Mouse (Mus musculus): Measurements from ENCODE around the gene Pcyt1a. TPM values are rescaled to one million over a fixed set of nuclear protein-coding genes. Genes with fewer than 3 reads are reported as not detected.
A peak's percentile ranks its signal among the peaks of the same experiment; 100 is the strongest.

Gene Pcyt1a
- polyA plus RNA-seq, 1 experiment from 2014 or later: 44.9 TPM

DNA sequence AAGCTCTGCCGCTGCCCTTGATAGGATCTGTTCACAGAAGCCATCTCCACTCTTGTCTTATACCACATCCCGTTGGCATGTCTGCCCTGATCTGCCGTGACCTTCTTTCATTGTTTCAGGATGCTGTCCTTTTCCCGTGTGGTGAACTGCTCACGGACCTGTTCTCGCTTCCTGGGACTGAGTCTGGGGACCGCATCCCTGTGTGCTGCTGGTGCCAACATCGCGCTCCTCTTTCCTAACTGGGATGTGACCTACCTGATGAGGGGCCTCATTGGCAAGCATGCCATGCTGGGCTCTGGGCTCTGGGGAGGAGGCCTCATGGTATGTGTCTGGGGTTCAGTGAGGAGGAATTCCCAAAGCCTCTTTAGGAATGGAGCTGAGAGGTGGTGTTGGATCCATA lies 25.0 kb upstream of the Pcyt1a start:
- Histone ChIP-seq H3K4me3 (ENCODE audit: low read depth, low read length) (no peak overlapping the region), H3K27me3 (replicated peaks; ENCODE audit: insufficient read depth, low read length) (no peaks in the 10 kb centered on the region), H3K4me2 (replicated peaks; ENCODE audit: low read depth, low read length) (no peak overlapping the region), H3K9me3 (ENCODE audit: low read length) (no peaks in the 10 kb centered on the region), H3K9ac (replicated peaks; ENCODE audit: low read depth) (no peak overlapping the region), H3K36me3 (ENCODE audit: insufficient read depth, low read length) (no peaks in the 10 kb centered on the region), H3K27ac (ENCODE audit: low read length) (no peak overlapping the region), H3K4me1 (ENCODE audit: insufficient read depth, low read depth, low read length) (no peaks in the 10 kb centered on the region)
- WGBS: 83% methylated on average over 9 of the region's 9 CpGs
- ATAC-seq (no peak), DNase-seq (ENCODE audit: low spot score) (no peak)
- no peak for TF ChIP-seq EP300 (IDR thresholded peaks at IDR 0.05)
- no peak for TF ChIP-seq CTCF (IDR thresholded peaks at IDR 0.05)

DNA sequence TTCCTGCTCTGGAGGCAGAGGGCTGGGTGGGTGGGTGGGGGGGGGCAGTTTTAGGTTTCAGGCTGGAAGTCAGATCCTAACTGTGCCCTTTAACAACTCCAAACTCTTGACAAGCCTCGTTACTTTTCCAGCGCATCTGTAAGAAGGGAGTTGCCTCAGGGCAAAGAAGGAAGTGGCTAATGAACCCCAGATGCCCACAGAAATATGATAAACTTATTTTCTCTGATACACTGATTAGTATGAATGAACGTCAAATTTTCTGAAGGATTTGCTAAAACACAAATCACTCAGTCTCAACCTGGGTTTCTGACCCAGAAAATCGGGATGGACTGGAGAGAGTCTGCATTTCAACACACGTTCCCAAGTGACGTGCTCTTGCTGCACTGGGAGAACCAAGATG lies 24.1 kb upstream of the Pcyt1a start:
- no peaks in the 10 kb centered on the region for H3K27me3 ChIP-seq (replicated peaks; ENCODE audit: insufficient read depth, low read length)
- no peak for TF ChIP-seq EP300 (IDR thresholded peaks at IDR 0.05)
- no peak for TF ChIP-seq CTCF (IDR thresholded peaks at IDR 0.05)

DNA sequence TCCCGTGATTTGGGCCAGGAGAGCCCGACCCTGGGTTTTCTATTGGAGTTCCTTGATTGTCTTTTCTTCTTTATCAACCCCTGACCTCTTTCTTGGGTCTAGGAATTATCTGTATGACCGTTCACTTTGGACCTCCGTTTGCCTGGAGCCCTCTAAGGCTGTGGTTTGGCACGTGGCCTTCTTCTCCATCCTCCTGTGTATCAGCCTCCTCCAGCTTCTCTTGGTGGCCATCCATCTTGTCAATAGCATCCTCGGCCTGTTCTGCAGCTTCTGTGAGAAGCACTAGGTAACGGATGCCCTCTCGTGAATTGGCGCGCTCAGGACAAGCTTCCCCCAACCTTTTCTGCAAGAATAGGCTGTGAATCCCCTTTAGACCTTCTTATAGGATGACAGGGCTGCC lies 23.0 kb upstream of the Pcyt1a start:
- no peak overlapping the region for H3K4me2 ChIP-seq (replicated peaks; ENCODE audit: low read depth, low read length)
- H3K9ac ChIP-seq (replicated peaks; ENCODE audit: low read depth): no peak overlapping the region
- TF ChIP-seq CTCF (IDR thresholded peaks at IDR 0.05) (no peak), EP300 (IDR thresholded peaks at IDR 0.05) (no peak)
- H3K27ac ChIP-seq (ENCODE audit: low read length): no peak overlapping the region
- DNase-seq (ENCODE audit: low spot score): no peak
- no peak for ATAC-seq
- no peaks in the 10 kb centered on the region for H3K9me3 ChIP-seq (ENCODE audit: low read length)
- WGBS: 71% methylated on average over 10 of the region's 10 CpGs
- no peaks in the 10 kb centered on the region for H3K27me3 ChIP-seq (replicated peaks; ENCODE audit: insufficient read depth, low read length)
- no peaks in the 10 kb centered on the region for H3K36me3 ChIP-seq (ENCODE audit: insufficient read depth, low read length)
- H3K4me1 ChIP-seq (ENCODE audit: insufficient read depth, low read depth, low read length): no peaks in the 10 kb centered on the region
- no peak overlapping the region for H3K4me3 ChIP-seq (ENCODE audit: low read depth, low read length)

More for the DNA sequence above, 24.1 kb upstream of the Pcyt1a start:
- Histone ChIP-seq H3K4me3 (ENCODE audit: low read depth, low read length) (no peak overlapping the region), H3K9me3 (ENCODE audit: low read length) (no peaks in the 10 kb centered on the region), H3K27ac (ENCODE audit: low read length) (no peak overlapping the region), H3K36me3 (ENCODE audit: insufficient read depth, low read length) (no peaks in the 10 kb centered on the region), H3K9ac (replicated peaks; ENCODE audit: low read depth) (no peak overlapping the region), H3K4me2 (replicated peaks; ENCODE audit: low read depth, low read length) (no peak overlapping the region), H3K4me1 (ENCODE audit: insufficient read depth, low read depth, low read length) (no peaks in the 10 kb centered on the region)
- ATAC-seq: no peak
- no peak for DNase-seq (ENCODE audit: low spot score)
- 79% methylated on average over 6 of the region's 6 CpGs for WGBS

DNA sequence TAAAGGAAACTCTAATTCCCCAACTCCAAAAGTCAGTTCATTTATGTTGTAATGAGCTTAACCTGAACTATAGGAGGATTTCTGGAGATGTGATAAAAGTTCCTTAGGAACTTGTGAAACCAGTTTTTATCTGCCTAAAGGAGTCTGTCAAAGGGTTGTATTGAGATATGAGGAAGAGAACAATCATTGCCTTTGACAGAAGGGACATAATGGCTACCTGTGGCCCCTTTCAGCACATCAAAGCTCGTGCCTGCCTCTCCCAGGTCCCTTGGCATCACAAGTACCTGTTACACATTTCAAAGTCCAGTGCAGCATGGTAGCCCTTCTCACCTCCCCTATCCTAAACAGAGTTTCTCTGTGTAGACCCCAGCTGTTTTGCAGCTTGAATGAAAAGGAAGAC lies 13.3 kb upstream of the Pcyt1a start:
- Histone ChIP-seq H3K9ac (replicated peaks; ENCODE audit: low read depth) (no peak overlapping the region), H3K27ac (ENCODE audit: low read length) (no peak overlapping the region), H3K36me3 (ENCODE audit: insufficient read depth, low read length) (no peaks in the 10 kb centered on the region), H3K4me2 (replicated peaks; ENCODE audit: low read depth, low read length) (no peak overlapping the region), H3K4me1 (ENCODE audit: insufficient read depth, low read depth, low read length) (no peaks in the 10 kb centered on the region; the same call in 1 of the 2 replicates), H3K9me3 (ENCODE audit: low read length) (no peaks in the 10 kb centered on the region), H3K27me3 (replicated peaks; ENCODE audit: insufficient read depth, low read length) (no peaks in the 10 kb centered on the region), H3K4me3 (ENCODE audit: low read depth, low read length) (no peak overlapping the region)
- DNase-seq (ENCODE audit: low spot score) (no peak), ATAC-seq (no peak)
- 36% methylated on average over 1 of the region's 1 CpGs for WGBS
- TF ChIP-seq EP300 (IDR thresholded peaks at IDR 0.05): no peak
- TF ChIP-seq CTCF (IDR thresholded peaks at IDR 0.05): no peak

DNA sequence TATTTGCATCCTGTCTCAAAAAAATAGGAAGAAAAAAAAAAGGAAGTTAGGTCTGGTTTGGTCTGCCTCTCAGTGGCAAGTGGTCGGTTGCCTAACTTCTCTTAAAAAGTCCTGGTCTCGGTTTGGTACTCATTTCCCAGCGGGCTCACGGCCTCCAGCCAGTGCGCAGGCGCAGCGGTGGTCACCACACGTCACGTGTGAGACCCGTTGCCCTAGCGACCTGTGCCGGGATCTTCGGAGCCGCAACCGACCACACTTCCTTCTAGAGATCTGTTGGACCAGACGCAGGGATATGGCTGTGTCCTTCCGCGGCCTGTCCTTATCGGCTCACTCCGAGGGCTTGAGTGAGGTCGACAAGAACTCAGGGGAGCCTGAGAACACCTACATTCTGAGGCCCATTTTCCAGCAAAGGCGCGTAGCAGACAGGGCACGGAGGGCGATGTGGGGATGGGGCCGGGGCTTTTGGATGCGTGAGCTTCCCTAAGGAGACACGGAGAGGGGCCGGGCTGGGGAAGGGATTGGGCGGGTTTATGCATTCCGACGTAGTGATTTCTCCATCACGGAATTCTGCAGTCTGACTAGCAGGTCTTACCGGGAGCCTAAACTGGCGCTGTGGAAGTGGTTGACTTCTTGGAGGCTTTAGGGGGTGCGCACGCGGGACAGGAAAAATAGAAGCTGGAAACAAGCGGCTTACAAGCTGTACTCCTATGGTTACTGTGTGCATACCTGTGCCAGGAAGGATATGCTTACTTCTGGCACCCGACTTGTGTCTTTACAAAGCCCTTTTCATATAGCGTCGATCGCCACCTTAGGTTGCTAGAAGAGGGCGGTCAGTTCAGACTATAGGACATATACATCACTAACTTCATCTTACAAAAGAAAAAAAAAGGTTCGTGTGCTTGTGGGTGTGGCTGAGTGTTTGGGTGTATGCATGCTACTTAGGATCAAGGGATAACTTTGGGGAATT lies 10.9 kb upstream of the Pcyt1a start, which contains the start of gene Tctex1d2:
Gene Tctex1d2 (plus strand): TSS at position 186 of the 967 bp plus-strand sequence.
- WGBS: 1% methylated on average over 44 of the region's 45 CpGs
- ATAC-seq (peak; percentile 99), DNase-seq (ENCODE audit: low spot score) (peak; percentile 98)

DNA sequence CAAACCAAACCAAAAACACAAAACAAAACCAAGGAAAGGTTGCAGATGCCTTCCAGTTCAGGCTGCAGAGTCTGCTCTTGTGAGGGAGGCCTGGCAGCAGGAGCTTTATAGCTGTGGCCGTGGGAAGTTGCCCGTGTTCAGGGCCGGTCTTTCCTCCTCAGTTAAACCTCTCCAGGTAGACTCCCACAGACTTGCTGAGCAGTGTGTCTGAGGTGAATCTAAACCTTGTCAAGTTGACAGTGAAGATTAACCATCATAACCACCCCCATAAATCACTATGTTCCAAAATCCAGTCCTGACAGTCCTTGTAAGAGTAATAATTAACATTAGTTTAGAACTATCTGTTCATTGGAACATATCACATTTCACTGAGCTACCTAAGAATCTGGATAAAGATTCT lies 3.2 kb upstream of the Pcyt1a start:
- no peaks in the 10 kb centered on the region for H3K4me1 ChIP-seq (ENCODE audit: insufficient read depth, low read depth, low read length)
- H3K27me3 ChIP-seq (replicated peaks; ENCODE audit: insufficient read depth, low read length): no peaks in the 10 kb centered on the region
- H3K27ac ChIP-seq (ENCODE audit: low read length): no peak overlapping the region
- ATAC-seq (no peak), DNase-seq (ENCODE audit: low spot score) (no peak)
- no peaks in the 10 kb centered on the region for H3K36me3 ChIP-seq (ENCODE audit: insufficient read depth, low read length)
- no peaks in the 10 kb centered on the region for H3K9me3 ChIP-seq (ENCODE audit: low read length)
- 81% methylated on average over 3 of the region's 3 CpGs for WGBS
- H3K4me2 ChIP-seq (replicated peaks; ENCODE audit: low read depth, low read length): no peak overlapping the region
- no peak for TF ChIP-seq CTCF (IDR thresholded peaks at IDR 0.05)
- no peak for TF ChIP-seq EP300 (IDR thresholded peaks at IDR 0.05)
- H3K4me3 ChIP-seq (ENCODE audit: low read depth, low read length): no peak overlapping the region
- no peak overlapping the region for H3K9ac ChIP-seq (replicated peaks; ENCODE audit: low read depth)

More for the DNA sequence above, 10.9 kb upstream of the Pcyt1a start, which contains the start of gene Tctex1d2:
- Histone ChIP-seq H3K9ac (replicated peaks; ENCODE audit: low read depth) (peak within 1 kb of the TSS; percentile 44; the same call in 1 of the 2 replicates), H3K36me3 (ENCODE audit: insufficient read depth, low read length) (no peaks in the 10 kb centered on the region), H3K4me2 (replicated peaks; ENCODE audit: low read depth, low read length) (peak within 1 kb of the TSS; percentile 72), H3K4me1 (ENCODE audit: insufficient read depth, low read depth, low read length) (no peaks in the 10 kb centered on the region; the same call in 1 of the 2 replicates), H3K27ac (ENCODE audit: low read length) (peak within 1 kb of the TSS; percentile 76), H3K4me3 (ENCODE audit: low read depth, low read length) (peak within 1 kb of the TSS; percentile 60), H3K27me3 (replicated peaks; ENCODE audit: insufficient read depth, low read length) (no peaks in the 10 kb centered on the region), H3K9me3 (ENCODE audit: low read length) (no peaks in the 10 kb centered on the region)
- TF ChIP-seq EP300 (IDR thresholded peaks at IDR 0.05) (no peak), CTCF (IDR thresholded peaks at IDR 0.05) (peak; percentile 23; the same call in 1 of the 2 replicates)
